Mouse (Mus musculus) intestine, postnatal 0 days (tissue): Measurements from ENCODE around the gene Grik1. TPM values are rescaled to one million over a fixed set of nuclear protein-coding genes. Genes with fewer than 3 reads are reported as not detected.

ENCODE experiments used
- ATAC-seq: fragments of 200-750 bp; cut with Nextera tagmentation; 2 replicates; pipeline ENCODE4 v1.8.0; 2017; ENCODE audit warnings: mild to moderate bottlenecking, moderate TSS enrichment, moderate library complexity
- H3K27ac ChIP-seq: fragments of 300-500 bp; sonication (generic); 2 replicates; pipeline ENCODE4 v1.5.1; 2014; ENCODE audit warnings: mild to moderate bottlenecking, low read depth, low read length, moderate library complexity
- H3K27me3 ChIP-seq: fragments of 300-500 bp; sonication (generic); replicated peaks from 2 replicates; pipeline ENCODE4 v1.6.1; 2014; ENCODE audit warnings: low read length, mixed read lengths; ENCODE audit not compliant: control insufficient read depth, insufficient read depth
- H3K36me3 ChIP-seq: fragments of 300-500 bp; sonication (generic); 2 replicates; pipeline ENCODE4 v1.6.1; 2014; ENCODE audit warnings: mild to moderate bottlenecking, moderate library complexity; ENCODE audit not compliant: control insufficient read depth, insufficient read depth
- H3K4me1 ChIP-seq: fragments of 300-500 bp; sonication (generic); replicated peaks from 2 replicates; pipeline ENCODE4 v1.6.1; 2014; ENCODE audit warnings: antibody characterized with exemption, low read length, mixed read lengths; ENCODE audit not compliant: control insufficient read depth, insufficient read depth
- H3K4me2 ChIP-seq: fragments of 300-500 bp; sonication (generic); replicated peaks from 2 replicates; pipeline ENCODE4 v1.6.1; 2014; ENCODE audit warnings: low read depth, mild to moderate bottlenecking, moderate library complexity
- H3K4me3 ChIP-seq: fragments of 300-500 bp; sonication (generic); 2 replicates; pipeline ENCODE4 v1.5.1; 2014; ENCODE audit warnings: low read depth, low read length
- H3K9ac ChIP-seq: fragments of 300-500 bp; sonication (generic); 2 replicates; pipeline ENCODE4 v1.6.1; 2014; ENCODE audit warnings: mild to moderate bottlenecking, low read depth, low read length
- H3K9me3 ChIP-seq: fragments of 300-500 bp; sonication (generic); 2 replicates; pipeline ENCODE4 v1.6.1; 2016; ENCODE audit warnings: mixed run types; ENCODE audit not compliant: control insufficient read depth
- CTCF ChIP-seq: sonication (generic); IDR thresholded peaks from 2 replicates; pipeline ENCODE4 v1.5.1; 2016; ENCODE audit warnings: low read depth, mild to moderate bottlenecking, control low read depth, antibody characterized with exemption, moderate library complexity
- WGBS: fragments of 180-500 bp; shearing (Covaris S2); extraction: QIAGEN DNeasy Blood & Tissue Kit; methylation state at CpG from one replicate; pipeline ENCODE4 v1.1.7; 2014; 5-methylcytosine and 5-hydroxymethylcytosine counted together
- polyA plus RNA-seq: library from polyadenylated mRNA; unstranded; fragments of >200 nt; fragmentation: Nextera tagmentation; extraction: Ambion mirVana; gene quantifications from 2 replicates; pipeline ENCODE4 v1.2.1, GENCODE M21; 2015

The Grik1 gene
- polyA plus RNA-seq, 1 experiment from 2014 or later: 0.52 TPM

- WGBS: 50% methylated on average over 2 of the region's 2 CpGs
These were observed 157.1 kb downstream of the Grik1 start for GRCm38 (mm10) chr16:88132919-88133318.

DNA sequence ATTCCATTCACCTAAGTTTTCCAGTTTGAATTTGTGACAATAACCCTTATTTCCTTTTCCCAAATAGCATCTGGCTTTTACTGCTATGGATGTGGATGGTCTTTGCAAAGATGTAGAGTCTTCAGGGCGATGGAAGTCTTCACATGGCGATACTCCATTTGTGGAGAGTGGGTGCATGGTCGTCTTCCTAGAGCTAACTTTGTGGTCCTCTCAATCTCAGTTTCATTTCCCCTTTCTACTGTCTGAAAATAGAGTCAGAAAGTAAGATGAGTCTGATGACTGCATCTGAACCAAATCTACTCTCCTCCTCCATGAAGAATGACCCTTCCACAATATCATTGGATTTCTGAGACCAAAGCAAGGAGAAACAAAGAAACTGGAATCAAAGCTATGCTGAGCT is 159.0 kb downstream of the Grik1 start:
- H3K4me1 ChIP-seq: no peaks in the 10 kb centered on the region
- no peak overlapping the region for H3K4me2 ChIP-seq
- no peaks in the 10 kb centered on the region for H3K27me3 ChIP-seq
- no peak overlapping the region for H3K27ac ChIP-seq
- no peak for TF ChIP-seq CTCF
- no peaks in the 10 kb centered on the region for H3K36me3 ChIP-seq
- H3K4me3 ChIP-seq: no peak overlapping the region
- ATAC-seq: no peak
- H3K9me3 ChIP-seq: no peaks in the 10 kb centered on the region
- 88% methylated on average over 3 of the region's 3 CpGs for WGBS
- no peak overlapping the region for H3K9ac ChIP-seq

More at GRCm38 (mm10) chr16:88132919-88133318, 157.1 kb downstream of the Grik1 start:
- H3K36me3 ChIP-seq: no peaks in the 10 kb centered on the region
- H3K4me1 ChIP-seq: no peaks in the 10 kb centered on the region
- no peak overlapping the region for H3K4me3 ChIP-seq
- H3K9me3 ChIP-seq: no peaks in the 10 kb centered on the region
- no peak overlapping the region for H3K4me2 ChIP-seq
- H3K9ac ChIP-seq: no peak overlapping the region
- TF ChIP-seq CTCF: no peak
- no peak overlapping the region for H3K27ac ChIP-seq
- H3K27me3 ChIP-seq: no peaks in the 10 kb centered on the region
- no peak for ATAC-seq

DNA sequence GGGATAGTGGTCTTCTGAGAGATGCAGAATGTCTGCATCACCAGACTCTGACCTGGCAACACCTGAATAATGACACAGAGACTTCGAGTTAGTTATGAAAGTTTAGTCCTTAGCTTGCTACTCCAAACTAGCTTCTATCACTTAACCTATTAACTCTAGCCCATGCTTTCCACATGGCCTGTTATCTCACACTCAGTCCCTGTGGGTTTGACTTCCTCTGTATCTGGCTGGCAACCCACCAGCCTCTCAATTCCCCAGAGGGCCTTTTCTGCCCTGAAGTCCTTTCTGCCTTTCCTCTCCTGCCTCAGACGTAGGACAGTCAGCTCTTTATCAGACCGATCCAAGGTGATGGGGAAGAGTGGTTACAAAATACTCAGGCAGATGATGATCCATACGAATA is 165.0 kb downstream of the Grik1 start:
- no peak overlapping the region for H3K9ac ChIP-seq
- no peaks in the 10 kb centered on the region for H3K27me3 ChIP-seq
- no peaks in the 10 kb centered on the region for H3K9me3 ChIP-seq
- WGBS: 71% methylated on average over 4 of the region's 4 CpGs
- no peak overlapping the region for H3K27ac ChIP-seq
- H3K4me3 ChIP-seq: no peak overlapping the region
- H3K4me2 ChIP-seq: no peak overlapping the region
- TF ChIP-seq CTCF: no peak
- ATAC-seq: no peak
- no peaks in the 10 kb centered on the region for H3K4me1 ChIP-seq
- H3K36me3 ChIP-seq: no peaks in the 10 kb centered on the region

GRCm38 (mm10) chr16:88112551-88113138 is 177.4 kb downstream of the Grik1 start:
- WGBS: 72% methylated on average over 8 of the region's 8 CpGs
- no peaks in the 10 kb centered on the region for H3K27me3 ChIP-seq
- H3K36me3 ChIP-seq: no peaks in the 10 kb centered on the region
- H3K9me3 ChIP-seq: no peaks in the 10 kb centered on the region
- no peaks in the 10 kb centered on the region for H3K4me1 ChIP-seq
- H3K9ac ChIP-seq: no peak overlapping the region
- no peak overlapping the region for H3K4me2 ChIP-seq
- H3K27ac ChIP-seq: no peak overlapping the region
- ATAC-seq: no peak
- no peak for TF ChIP-seq CTCF
- H3K4me3 ChIP-seq: no peak overlapping the region

DNA sequence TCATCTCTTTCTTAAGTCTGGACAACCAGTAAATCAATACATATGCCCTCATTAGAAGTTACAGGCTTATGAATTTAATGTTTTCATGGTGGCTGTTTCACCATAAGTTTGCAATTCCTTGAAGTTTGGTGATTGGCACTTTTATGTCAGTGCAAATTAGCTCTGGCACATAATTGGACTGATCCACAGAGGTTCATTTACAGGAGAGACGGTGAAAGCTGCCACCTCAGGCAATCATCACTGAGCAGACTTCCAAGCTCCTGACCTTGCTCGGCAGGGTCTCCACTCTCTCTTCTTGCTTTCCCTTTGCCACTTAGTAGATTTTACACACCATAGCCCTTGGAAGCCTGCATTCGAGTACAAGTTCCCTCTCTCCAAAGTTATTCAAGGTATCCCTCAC is 178.6 kb downstream of the Grik1 start:
- no peak for TF ChIP-seq CTCF
- Histone ChIP-seq H3K4me2 (no peak overlapping the region), H3K9ac (no peak overlapping the region), H3K36me3 (no peaks in the 10 kb centered on the region), H3K9me3 (no peaks in the 10 kb centered on the region), H3K4me3 (no peak overlapping the region), H3K4me1 (no peaks in the 10 kb centered on the region), H3K27me3 (no peaks in the 10 kb centered on the region), H3K27ac (no peak overlapping the region)
- ATAC-seq: no peak
- WGBS: 46% methylated on average over 3 of the region's 3 CpGs

GRCm38 (mm10) chr16:88094206-88094789 is 195.8 kb downstream of the Grik1 start:
- no peak overlapping the region for H3K4me2 ChIP-seq
- no peaks in the 10 kb centered on the region for H3K36me3 ChIP-seq
- no peak for ATAC-seq
- H3K27ac ChIP-seq: no peak overlapping the region
- H3K4me3 ChIP-seq: no peak overlapping the region
- H3K27me3 ChIP-seq: no peaks in the 10 kb centered on the region
- no peak for TF ChIP-seq CTCF
- no peak overlapping the region for H3K9ac ChIP-seq
- no peaks in the 10 kb centered on the region for H3K9me3 ChIP-seq
- H3K4me1 ChIP-seq: no peaks in the 10 kb centered on the region
- WGBS: 71% methylated on average over 5 of the region's 5 CpGs
